Mouse (Mus musculus): Measurements from ENCODE around the gene Tgfb1.

The Tgfb1 gene

GRCm38 (mm10) chr7:25707581-25708292 is 20.9 kb downstream of the Tgfb1 start:
- peak; percentile 16; the same call in 1 of the 2 replicates for TF ChIP-seq GATA4 (IDR thresholded peaks at IDR 0.05; ENCODE audit: insufficient replicate concordance, low read length)

- no peak for TF ChIP-seq GATA4 (IDR thresholded peaks at IDR 0.05; ENCODE audit: insufficient replicate concordance, low read length)
Observed at GRCm38 (mm10) chr7:25709961-25710360, 23.2 kb downstream of the Tgfb1 start.

DNA sequence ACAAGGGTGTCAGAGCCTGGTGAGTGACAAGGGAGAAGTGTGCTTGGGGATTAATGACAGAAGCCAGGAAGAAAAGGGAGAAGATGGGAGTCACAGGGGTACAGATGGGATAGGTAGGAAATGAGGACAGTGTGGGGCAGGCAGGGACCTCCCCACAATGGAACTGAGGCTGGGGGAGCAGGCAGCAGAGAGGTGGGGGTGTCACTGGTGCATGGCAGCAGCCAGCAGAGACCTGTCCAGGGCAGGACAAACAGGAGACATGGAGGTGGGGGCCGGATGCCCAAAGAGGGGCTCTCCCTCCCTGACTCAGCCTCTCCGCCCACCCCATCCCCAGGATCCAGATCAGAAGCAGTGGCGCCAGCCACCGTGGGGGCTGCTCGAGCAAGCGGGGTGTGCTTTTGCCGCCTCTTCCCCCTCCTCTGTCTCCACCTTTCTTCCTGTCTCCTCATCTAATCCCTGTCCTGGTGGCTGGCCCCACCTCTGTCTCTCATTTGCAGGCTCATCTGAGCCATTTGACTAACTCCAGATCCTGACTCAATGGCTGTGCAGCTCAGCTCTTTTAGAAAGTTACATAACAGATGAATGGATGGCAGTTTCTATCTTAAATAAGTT is 23.8 kb downstream of the Tgfb1 start:
- TF ChIP-seq GATA4 (IDR thresholded peaks at IDR 0.05; ENCODE audit: insufficient replicate concordance, low read length), result no peak

DNA sequence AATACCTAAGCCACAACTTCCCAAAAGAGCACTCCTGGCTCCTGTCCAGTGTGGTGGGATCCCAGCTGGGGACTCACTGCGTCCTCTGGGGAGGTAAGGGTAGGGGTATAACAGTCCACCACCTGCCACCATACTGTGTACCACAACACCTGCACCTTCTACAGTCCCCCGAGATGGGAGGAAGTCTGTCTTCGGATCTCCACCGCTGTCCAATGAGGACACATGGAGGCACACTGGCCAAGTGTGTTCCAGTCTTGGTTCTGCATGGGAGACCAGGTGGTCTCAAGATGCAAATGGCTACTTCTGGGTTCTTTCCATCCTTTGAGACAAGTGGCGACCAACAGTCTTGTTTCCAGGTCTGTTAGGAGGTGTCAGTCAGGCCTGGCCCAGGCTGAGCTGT is 24.4 kb downstream of the Tgfb1 start:
- TF ChIP-seq GATA4 (IDR thresholded peaks at IDR 0.05; ENCODE audit: insufficient replicate concordance, low read length), result no peak

DNA sequence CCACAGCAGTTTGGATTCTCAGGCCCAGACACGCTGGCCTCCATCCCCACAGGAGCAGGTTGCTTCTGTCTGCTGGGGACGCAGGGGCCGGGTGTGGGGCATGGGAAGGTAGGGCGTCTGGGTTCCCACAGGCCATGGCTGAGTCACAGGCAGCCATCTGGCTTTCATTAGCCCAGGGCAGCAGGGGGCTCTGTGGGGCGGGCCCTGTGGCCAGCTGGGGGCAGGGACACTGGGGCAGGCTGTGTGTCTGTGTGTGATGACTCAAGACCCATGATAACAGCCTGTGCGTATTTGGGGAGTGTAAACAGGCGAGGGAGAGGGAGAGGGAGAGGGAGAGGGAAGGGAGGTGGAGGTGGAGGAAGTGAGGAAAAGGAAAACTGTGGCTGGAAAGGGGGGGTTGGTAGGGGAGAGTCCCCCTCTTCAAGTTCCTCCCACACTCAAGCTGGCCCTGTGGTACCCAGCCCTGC is 25.0 kb downstream of the Tgfb1 start:
- TF ChIP-seq GATA4 (IDR thresholded peaks at IDR 0.05; ENCODE audit: insufficient replicate concordance, low read length), result no peak

- TF ChIP-seq GATA4 (IDR thresholded peaks at IDR 0.05; ENCODE audit: insufficient replicate concordance, low read length), result no peak
Observed at GRCm38 (mm10) chr7:25712801-25713200, 26.0 kb downstream of the Tgfb1 start.

- no peak for TF ChIP-seq GATA4 (IDR thresholded peaks at IDR 0.05; ENCODE audit: insufficient replicate concordance, low read length)
Observed at GRCm38 (mm10) chr7:25714581-25714980, 27.8 kb downstream of the Tgfb1 start.

GRCm38 (mm10) chr7:25715731-25716271 is 29.0 kb downstream of the Tgfb1 start:
- no peak for TF ChIP-seq GATA4 (IDR thresholded peaks at IDR 0.05; ENCODE audit: insufficient replicate concordance, low read length)

DNA sequence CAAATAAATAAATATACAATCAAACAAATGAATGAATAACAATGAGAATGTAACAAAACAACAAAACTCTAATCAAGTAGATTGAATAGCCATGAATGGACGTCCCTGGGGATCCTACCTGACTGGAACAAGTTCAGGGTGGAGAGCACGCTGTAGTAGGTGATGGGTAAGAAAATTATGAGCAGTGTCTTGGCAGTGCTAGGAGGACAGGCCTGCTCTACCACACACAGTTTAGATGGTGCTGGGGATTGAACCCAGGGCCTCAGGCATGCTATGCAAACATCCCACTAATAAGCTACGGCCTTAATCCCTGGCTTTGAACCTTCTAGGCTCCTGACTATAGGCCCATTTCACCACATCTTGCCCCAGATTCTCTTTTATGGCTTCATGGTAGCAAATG is 30.7 kb downstream of the Tgfb1 start:
- no peak for TF ChIP-seq GATA4 (IDR thresholded peaks at IDR 0.05; ENCODE audit: insufficient replicate concordance, low read length)

GRCm38 (mm10) chr7:25718788-25719417 is 32.1 kb downstream of the Tgfb1 start, which contains the start of gene Ccdc97:
Ccdc97 (minus strand) TSS chr7:25719088.
- TF ChIP-seq GATA4 (IDR thresholded peaks at IDR 0.05; ENCODE audit: insufficient replicate concordance, low read length), result no peak

GRCm38 (mm10) chr7:25719761-25720610 is 33.2 kb downstream of the Tgfb1 start:
- TF ChIP-seq GATA4 (IDR thresholded peaks at IDR 0.05; ENCODE audit: insufficient replicate concordance, low read length), result no peak

DNA sequence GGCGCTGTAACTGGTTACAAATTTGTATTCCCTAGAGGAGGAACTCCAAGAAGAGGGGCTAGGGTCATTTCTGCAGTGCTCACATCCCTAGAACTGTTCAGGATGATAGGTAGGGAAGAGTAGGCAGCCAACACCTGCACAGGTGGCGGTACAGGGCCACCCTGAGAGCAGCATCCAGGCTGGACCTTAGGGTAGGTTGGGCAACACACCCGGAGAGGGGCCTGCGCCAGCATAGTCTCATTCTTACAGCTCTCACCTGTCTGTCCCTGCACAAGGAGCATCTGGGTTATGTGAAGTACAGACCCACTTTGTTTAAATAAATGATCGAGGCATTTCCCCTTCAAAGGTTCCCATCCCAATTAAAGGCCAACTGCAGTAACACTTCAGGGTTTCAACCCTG is 34.0 kb downstream of the Tgfb1 start:
- TF ChIP-seq GATA4 (IDR thresholded peaks at IDR 0.05; ENCODE audit: insufficient replicate concordance, low read length), result no peak

GRCm38 (mm10) chr7:25725886-25726285 is 39.1 kb downstream of the Tgfb1 start:
- no peak for TF ChIP-seq GATA4 (IDR thresholded peaks at IDR 0.05; ENCODE audit: insufficient replicate concordance, low read length)

GRCm38 (mm10) chr7:25727800-25728199 is 41.0 kb downstream of the Tgfb1 start:
- no peak for TF ChIP-seq GATA4 (IDR thresholded peaks at IDR 0.05; ENCODE audit: insufficient replicate concordance, low read length)

- TF ChIP-seq GATA4 (IDR thresholded peaks at IDR 0.05; ENCODE audit: insufficient replicate concordance, low read length), result no peak
Observed at GRCm38 (mm10) chr7:25729396-25729795, 42.6 kb downstream of the Tgfb1 start.
